Mouse (Mus musculus) liver, adult (tissue): ENCODE measurements around the gene Cep104.
A peak's percentile ranks its signal among the peaks of the same experiment; 100 is the strongest.

Source experiments
- GATA4 ChIP-seq: IDR thresholded peaks from 2 replicates; pipeline ENCODE4 v1.6.1; 2014; ENCODE audit warnings: mild to moderate bottlenecking, low read length; ENCODE audit not compliant: insufficient replicate concordance

The Cep104 gene

DNA sequence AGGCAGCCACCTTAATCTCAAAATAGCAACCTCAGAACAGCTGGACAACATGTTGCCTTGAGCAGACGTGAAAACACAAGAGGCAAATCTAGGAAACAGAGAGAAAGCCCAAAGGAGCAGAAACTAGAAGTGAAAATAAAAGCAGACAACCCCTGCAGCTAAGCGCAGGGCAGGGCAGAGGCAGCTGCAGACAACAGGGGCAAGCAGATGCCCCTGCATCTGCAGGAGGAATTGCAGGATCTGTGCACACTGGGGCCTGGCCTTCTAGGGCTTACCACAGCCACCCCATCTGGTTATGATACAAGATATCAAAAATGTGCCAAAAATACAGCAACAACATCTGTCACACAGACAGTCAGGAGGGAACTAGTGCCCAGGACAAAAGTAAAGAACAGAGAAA, 7.4 kb upstream of the Cep104 start:
- TF ChIP-seq GATA4: no peak

DNA sequence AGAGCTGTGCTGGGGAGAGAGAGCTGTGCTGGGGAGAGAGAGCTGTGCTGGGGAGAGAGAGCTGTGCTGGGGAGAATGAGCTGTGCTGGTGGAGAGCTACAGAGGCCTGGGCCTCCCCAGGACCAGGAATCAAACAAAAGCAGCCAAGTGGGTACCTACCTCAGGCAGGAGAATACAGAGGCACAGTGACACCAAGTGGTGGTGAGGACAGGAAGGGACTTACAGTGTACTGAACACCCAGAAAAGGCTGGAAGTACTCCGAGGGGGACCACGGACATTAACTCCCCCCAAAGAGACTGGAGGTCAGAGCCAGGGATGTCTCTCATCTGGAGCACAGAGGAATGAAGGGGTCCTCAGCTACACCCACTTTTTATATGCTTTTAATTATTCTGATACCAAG, 6.9 kb upstream of the Cep104 start:
- TF ChIP-seq GATA4: no peak

DNA sequence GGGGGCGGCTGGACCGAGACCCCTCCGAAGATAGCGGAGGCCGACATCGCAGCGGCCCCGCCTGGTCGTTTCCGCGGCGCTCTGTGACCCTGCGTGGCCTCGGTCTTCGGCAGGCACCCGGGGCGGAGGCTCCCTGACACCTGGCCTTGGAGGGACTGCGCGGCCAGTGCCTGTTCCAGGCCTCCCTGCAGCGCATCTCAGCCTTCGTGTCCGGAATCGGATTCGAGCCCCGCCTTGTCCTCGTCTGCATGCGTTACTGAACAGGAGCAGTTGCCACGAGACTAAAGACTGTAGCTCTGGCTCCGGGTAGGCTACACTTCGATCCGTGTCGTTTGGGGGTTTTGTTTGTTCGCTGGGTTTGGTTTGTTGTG, 283 bp downstream of the Cep104 start:
- TF ChIP-seq GATA4: no peak

DNA sequence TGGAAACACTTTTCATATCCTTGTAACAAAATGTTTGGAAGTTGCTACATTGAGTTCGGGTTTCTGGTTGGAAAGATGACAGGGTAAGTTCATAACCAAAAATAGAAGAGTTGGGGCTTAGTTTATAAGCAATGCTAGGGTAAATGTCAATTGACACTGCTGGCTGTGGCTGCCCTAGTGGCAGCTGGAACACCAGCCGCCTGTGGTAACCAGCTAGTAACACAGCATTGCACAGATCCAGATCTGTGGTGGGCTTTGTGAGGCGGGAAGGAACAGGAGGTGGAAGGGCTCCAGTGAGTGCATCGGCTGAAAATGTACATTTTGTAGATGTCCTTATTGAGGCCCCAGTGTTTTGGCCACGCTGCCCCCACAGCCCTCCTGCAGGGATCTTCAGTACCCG, 774 bp downstream of the Cep104 start:
- no peak for TF ChIP-seq GATA4

DNA sequence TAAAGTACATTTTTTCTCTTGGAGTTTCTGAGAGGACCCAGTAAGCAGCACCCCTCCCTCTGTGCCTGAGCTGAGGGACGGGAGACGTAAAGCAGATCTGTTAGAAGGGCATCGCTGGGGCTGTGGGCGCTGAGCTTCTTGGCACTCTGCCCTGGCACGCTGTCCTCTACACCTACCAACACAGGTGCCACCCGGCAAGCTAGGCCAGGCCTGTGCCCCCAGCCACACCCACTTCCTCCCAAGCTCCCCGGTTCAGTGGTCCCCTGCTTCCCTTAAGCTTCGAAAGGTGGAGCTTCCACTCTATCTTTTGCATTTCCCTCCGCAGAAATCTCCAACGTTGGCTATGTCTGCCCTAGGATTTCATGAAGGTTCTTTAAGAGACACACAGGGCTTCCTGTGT, 4.2 kb downstream of the Cep104 start:
- TF ChIP-seq GATA4: no peak

DNA sequence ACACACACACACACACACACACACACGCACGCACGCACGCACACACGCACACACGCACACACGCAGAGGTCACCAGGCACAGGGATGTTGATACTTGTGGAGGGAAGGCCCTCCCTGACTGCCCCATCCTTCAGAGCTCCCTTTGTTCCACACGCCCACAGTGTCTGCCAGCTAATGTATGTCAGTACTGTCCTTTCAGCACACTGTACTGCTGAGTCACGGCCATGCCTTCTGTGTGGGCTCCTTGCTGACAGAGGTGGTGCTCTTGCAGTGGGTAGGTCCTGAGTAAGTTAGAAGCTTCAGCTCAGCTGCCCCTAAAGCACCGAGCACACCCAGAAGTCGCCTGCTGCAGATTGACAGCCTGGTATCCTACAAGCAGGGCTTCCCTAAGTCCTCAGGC, 5.5 kb downstream of the Cep104 start:
- TF ChIP-seq GATA4: no peak

DNA sequence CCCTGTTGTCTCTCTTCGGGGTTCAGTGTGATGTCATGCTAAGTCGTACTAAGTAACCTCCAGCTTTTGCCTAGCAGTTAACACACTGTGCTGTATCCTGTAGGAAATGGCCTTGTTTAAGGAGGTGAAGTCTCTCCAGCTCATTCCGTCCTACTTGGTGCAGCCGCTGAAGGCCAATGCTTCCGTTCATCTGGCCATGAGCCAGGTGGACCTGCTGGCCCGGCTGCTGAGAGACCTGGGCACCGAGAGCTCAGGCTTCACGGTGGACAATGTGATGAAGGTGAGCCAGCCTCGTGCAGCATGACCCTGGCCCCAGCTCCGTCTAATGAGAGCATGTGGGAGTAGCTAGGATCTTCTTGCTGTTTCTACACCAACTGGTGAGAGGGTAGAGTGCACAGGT, 17.7 kb downstream of the Cep104 start:
- no peak for TF ChIP-seq GATA4

DNA sequence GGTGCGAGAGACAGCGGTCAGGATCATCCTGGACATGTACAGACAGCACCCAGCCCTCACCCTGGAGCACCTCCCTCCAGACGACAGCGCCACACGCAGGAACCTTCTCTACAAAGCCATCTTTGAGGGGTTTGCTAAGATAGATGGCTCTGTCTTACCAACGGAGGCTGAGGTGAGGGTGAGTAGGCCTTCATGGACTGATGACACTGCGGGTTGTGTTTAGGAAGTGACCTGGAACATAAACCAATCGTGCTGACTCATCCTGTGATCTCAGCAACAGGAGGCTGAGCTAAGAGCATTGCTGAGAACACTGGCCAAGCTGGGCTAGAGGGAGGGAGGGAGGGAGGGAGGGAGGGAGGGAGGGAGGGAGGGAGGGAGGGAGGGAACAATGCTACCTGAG, 18.5 kb downstream of the Cep104 start:
- TF ChIP-seq GATA4: no peak

DNA sequence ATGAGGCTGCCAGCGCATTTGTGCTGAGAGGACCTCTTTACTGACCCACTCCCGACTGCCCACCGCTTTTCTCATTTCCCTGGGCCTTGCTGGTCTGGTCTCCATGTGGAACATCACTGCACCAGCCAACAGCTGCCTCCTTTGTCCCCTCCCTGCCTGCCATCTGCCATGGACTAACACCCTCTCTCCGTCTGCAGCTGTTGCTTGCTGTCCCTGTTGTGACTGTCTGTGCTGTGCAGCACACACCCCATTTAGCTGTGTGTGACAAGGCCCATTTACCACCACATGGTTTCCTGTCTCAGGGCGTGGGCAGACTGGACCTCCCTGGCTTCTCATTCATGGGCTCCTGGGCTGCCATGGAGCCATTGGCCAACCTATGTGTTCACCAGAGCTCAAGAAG, 30.5 kb downstream of the Cep104 start:
- TF ChIP-seq GATA4: no peak

DNA sequence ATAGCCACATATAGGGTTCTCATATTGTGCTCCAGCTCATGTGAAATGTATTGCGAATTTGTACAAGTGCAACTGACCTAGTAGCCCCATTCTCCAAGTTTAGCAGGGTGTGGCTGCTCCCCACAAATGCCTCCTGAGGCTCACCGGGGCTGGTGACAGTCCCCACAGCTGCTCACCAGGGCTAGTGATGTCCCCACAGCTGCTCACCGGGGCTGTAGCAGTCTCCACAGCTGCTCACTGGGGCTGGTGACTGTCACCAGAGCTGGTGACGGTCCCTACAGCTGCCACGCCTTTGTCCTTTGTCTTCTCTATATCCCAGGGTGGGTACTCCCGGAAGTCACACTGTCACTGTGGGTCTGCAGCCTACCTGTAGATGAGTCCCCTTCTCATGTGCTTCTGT, 31.3 kb downstream of the Cep104 start:
- no peak for TF ChIP-seq GATA4

DNA sequence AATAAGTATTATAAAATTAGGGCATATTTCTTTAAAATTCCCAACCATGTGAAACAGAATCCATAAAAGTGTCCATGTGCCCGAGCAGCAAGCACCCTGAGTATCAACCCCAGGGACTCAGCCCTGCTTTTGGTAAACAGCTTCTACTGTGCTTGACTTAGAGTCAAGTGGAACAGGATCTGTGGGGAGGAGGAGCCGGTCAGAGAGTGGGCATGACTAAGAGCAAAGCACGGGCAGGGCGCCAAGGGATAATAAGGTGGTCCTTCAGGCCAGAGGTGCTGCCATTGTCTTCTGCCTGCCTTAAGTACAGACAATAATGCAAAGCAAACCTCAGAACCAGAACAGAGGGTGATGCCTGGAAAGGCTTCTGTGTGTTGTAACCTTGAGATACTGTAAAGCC, 32.8 kb downstream of the Cep104 start:
- TF ChIP-seq GATA4: no peak

DNA sequence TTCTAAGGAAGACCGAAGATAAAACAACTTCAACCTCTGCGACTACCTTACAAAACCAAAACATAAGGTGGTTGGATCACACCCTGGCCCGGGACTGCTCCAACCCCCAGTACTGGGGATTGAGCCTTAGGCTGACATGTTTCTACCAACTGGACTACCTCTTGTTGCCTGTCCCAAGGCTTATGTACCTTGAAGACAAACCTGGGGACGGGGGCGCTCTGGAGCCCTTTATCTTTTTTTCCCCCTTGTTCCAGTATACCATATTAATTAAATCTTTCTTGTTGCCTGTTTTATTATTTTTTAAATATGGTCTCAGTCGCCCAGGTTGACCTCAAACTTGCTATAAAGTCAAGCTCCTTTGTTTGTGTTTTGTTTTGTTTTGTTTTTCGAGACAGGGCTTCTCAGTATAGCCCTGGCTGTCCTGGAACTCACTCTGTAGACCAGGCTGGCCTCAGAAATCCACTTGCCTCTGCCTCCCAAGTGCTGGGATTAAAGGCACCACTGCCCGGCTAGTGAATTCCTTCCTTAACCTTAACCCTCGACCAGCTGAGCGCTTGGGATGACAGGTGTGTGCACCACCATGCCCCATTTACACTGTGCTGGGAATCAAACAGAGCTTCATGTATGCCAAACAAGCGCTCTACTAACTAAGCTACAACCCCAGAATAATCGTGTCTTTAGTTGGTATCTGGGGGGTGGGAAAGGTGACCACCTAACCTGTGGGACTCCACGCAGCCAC, 36.1 kb downstream of the Cep104 start:
- TF ChIP-seq GATA4: no peak

DNA sequence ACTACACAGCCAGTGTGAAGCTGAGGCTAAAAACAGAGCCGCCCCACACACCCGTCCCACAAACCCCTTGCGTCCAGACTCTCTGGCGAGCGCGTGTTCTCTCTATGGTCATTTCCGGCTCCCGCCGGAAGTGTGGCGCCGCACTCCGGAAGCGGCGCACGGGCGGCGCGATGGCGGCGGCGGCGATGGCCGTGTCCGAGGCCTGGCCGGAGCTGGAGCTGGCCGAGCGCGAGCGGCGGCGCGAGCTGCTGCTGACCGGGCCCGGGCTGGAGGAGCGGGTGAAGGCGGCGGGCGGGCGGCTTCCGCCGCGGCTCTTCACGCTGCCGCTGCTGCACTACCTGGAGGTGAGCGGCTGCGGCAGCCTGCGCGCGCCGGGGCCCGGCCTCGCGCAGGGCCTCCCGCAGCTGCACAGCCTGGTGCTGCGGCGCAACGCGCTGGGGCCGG, 36.7 kb downstream of the Cep104 start, which contains the start of gene Lrrc47:
Gene Lrrc47, plus strand, starts transcription at position 86 of the 444 bp plus-strand sequence.
- peak; percentile 14; the same call in 1 of the 2 replicates for TF ChIP-seq GATA4

DNA sequence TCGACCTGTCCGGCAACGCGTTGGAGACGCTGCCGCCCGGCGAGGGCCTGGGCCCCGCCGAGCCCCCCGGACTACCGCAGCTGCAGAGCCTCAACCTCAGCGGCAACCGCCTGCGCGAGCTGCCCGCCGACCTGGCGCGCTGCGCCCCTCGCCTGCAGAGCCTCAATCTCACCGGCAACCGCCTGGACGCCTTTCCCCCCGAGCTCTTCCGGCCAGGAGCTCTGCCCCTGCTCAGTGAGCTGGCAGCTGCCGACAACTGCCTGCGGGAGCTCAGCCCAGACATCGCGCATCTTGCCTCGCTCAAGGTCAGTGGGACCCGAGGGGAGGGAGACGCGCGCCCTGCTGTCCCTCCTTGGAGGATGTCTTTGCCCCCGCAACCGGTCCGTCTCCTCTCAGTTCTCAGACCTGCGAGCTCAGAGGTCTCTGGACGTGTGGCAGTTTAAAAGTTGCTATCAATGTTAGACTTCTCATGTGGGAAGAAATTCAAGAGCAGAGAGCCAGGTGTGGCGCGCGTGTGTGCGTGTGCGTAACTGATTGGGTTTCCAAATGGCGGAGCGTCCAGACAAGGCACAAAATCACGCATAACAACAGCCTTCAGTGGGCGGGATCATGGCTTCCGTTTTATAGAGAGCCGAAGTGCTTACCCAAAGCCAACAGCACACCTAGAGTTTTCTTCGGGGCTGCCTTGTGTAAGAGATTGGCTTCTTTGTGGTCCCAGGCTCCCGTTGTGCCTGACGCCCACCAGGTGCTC, 37.3 kb downstream of the Cep104 start:
- no peak for TF ChIP-seq GATA4

DNA sequence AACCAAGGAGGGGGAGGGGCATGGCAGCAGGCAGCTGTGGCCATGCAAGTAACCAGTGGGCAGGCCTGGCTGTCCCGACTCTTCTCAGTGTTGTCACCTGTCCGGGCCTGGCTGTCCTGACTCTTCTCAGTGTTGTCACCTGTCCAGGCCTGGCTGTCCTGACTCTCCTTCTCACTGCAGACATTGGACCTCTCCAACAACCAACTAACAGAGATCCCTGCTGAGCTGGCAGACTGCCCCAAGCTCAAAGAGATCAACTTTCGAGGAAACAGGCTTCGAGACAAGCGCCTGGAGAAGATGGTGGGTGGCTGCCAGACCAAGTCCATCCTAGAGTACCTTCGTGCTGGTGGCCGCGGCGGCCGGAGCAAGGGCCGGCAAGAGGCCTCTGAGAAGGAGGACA, 40.5 kb downstream of the Cep104 start:
- no peak for TF ChIP-seq GATA4

DNA sequence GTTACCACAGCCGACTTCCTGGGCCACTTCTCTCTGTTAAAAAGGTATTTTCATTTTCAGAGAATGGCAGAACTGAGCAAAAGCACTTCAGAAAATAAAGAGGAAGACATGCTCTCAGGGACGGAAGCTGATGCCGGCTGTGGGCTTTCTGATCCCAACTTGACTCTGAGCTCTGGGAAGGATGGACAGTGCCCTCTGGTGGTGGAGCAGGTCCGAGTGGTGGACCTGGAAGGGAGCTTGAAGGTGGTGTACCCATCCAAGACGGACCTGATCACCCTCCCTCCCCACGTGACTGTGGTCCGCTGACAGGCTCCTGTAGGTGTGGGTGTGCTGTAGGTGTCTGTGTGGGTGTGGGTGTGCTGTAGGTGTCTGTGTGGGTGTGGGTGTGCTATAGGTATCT, 44.6 kb downstream of the Cep104 start:
- no peak for TF ChIP-seq GATA4

DNA sequence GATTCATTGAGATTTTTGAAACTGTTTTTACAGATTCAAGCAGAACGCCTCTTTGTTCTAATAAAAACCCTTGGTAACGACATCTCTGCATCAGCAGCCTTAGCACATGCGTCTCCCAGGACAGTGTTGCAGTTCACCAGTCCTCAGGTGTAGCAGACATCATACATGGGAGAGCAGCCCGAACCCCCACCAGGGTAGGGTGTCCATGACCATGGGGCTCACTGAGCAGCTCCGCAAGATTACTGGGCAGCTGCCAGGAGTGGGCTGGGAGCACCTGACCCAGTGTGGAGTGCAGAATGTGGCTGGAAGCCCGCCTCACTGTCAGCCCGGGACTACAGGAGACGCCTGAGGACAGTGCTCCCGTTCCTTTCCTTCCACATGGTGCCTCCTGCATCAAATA, 46.4 kb downstream of the Cep104 start:
- TF ChIP-seq GATA4: no peak

DNA sequence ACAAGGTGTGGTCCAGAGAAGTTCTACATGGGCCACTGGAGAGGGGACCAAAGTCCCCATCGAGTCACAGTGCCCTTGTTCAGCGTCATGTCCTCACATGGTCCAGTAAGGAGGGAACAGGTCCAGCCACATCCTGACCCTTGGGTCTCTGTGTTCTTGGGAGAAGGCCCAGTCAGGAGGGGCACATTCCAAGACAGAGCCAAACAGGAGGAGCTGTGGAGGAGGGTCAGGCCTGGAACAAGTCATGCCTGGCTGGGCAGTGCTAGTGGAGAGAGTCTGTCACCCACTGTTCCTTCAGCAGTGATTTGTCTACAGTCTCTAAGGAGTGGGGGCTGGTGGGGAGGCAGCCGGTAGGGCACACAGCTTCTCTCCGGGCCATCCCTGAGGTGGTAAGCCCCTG, 47.4 kb downstream of the Cep104 start:
- TF ChIP-seq GATA4: no peak
